Mouse (Mus musculus): Measurements from ENCODE around the gene Tmsb4x. TPM values are rescaled to one million over a fixed set of nuclear protein-coding genes. Genes with fewer than 3 reads are reported as not detected.
A peak's percentile ranks its signal among the peaks of the same experiment; 100 is the strongest.

Tmsb4x gene
- 6,382 and 7,459 TPM in 2 replicates for polyA plus RNA-seq (2015; fragmentation: Nextera tagmentation; extraction: Ambion mirVana)

DNA sequence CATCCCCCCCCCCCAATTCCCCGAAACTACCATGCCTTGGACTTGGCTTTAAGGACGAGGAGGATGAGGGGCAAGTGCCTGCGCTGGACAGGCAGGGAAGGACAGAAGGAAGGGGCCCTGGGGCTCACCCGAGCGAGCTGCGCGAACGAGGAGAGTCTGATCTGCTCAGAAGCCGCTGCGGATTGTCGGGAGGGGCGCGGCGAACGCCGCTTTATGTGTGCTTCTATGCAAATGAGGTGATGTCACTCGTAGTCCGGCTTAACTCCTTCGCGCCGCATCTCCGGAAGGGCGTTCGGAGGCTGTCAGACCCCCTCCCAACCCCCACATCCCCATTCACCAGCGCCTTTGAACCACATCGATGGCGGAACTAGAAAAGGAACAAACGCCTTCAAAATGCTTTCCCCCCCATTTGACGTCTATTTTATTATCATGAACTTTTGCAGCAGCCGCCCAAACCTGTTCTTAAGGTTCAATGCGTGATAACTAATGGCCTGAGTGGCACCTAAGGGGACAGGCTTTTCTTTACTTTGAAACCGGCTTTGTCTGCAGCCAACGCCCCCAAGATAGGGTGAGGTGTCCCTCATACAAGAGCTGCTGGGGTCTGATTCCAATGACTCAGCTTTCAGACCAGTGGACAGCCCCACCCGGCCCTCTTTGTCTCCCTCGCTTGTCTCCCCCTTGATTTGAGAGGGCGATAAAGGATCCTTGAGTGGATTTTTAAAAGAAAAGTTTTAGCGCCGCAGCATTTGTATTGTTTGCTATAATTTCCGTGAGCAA, at the start of gene Tmsb4x:
Gene Tmsb4x, minus strand, starts transcription at position 338 of the 777 bp plus-strand sequence.
- WGBS: 17% methylated on average over 39 of the region's 39 CpGs
- Histone ChIP-seq H3K9ac (replicated peaks; ENCODE audit: low read depth, low read length) (peak within 1 kb of the TSS; percentile 82), H3K9me3 (ENCODE audit: control insufficient read depth, low read length) (no peaks in the 10 kb centered on the region), H3K27ac (ENCODE audit: low read length) (peak within 1 kb of the TSS; percentile 97), H3K27me3 (replicated peaks; ENCODE audit: control insufficient read depth, insufficient read depth, low read length) (peaks cover 2% of the 10 kb centered on the region; the same call in 1 of the 2 replicates), H3K36me3 (ENCODE audit: control insufficient read depth, insufficient read depth) (0 out of 2 replicates have a peak, but pooled peaks cover 2% of the 10 kb centered on the region), H3K4me2 (ENCODE audit: low read length) (peak within 1 kb of the TSS; percentile 58), H3K4me1 (replicated peaks; ENCODE audit: control insufficient read depth, insufficient read depth, low read length) (peaks cover 6% of the 10 kb centered on the region; the same call in 1 of the 2 replicates), H3K4me3 (replicated peaks; ENCODE audit: low read length) (peak within 1 kb of the TSS; percentile 67)
- ATAC-seq: peak; percentile 91

GRCm38 (mm10) chrX:167241736-167242135, 32.6 kb upstream of the Tmsb4x start:
- Histone ChIP-seq H3K4me1 (replicated peaks; ENCODE audit: control insufficient read depth, insufficient read depth, low read length) (no peaks in the 10 kb centered on the region), H3K27ac (ENCODE audit: low read length) (no peak overlapping the region), H3K4me2 (ENCODE audit: low read length) (no peak overlapping the region), H3K36me3 (ENCODE audit: control insufficient read depth, insufficient read depth) (no peaks in the 10 kb centered on the region), H3K9ac (replicated peaks; ENCODE audit: low read depth, low read length) (no peak overlapping the region), H3K4me3 (replicated peaks; ENCODE audit: low read length) (no peak overlapping the region), H3K27me3 (replicated peaks; ENCODE audit: control insufficient read depth, insufficient read depth, low read length) (peaks cover 2% of the 10 kb centered on the region; the same call in 1 of the 2 replicates), H3K9me3 (ENCODE audit: control insufficient read depth, low read length) (no peaks in the 10 kb centered on the region)
- no peak for ATAC-seq
- 96% methylated on average over 3 of the region's 3 CpGs for WGBS

DNA sequence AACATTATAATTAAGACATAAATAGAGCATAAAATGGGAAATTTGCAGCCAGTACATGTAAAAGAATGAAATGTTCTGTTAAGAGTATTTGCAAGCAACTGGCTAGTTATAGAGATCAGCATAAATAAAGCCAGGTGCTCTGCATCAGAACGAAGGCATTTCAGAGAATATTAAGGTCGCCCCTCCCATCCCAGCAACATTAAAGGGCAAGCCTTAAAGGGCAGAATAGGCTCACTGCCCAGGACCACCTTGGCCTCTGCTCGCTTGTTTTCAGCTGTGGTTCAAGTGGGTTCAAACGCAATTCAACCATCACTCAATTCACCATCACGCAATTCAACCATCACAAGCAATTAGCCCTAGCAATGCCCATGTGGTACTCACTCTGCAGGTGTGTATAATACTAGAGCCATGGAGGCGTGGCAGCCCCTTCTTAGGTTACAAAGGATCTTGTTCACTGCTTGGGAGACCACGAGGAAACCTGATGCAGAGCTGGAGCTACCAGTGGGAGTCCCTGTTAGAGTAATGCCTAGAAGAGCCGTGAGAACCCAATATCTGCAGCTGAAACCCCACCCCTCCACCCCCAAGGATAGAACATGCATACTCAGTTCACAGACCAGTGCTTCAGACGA, 30.3 kb upstream of the Tmsb4x start:
- ATAC-seq: no peak
- H3K4me2 ChIP-seq (ENCODE audit: low read length): no peak overlapping the region
- no peaks in the 10 kb centered on the region for H3K9me3 ChIP-seq (ENCODE audit: control insufficient read depth, low read length)
- no peak overlapping the region for H3K9ac ChIP-seq (replicated peaks; ENCODE audit: low read depth, low read length)
- H3K4me1 ChIP-seq (replicated peaks; ENCODE audit: control insufficient read depth, insufficient read depth, low read length): no peaks in the 10 kb centered on the region
- H3K4me3 ChIP-seq (replicated peaks; ENCODE audit: low read length): no peak overlapping the region
- H3K27ac ChIP-seq (ENCODE audit: low read length): no peak overlapping the region
- H3K36me3 ChIP-seq (ENCODE audit: control insufficient read depth, insufficient read depth): no peaks in the 10 kb centered on the region
- H3K27me3 ChIP-seq (replicated peaks; ENCODE audit: control insufficient read depth, insufficient read depth, low read length): peaks cover 2% of the 10 kb centered on the region; the same call in 1 of the 2 replicates
- 44% methylated on average over 9 of the region's 9 CpGs for WGBS

DNA sequence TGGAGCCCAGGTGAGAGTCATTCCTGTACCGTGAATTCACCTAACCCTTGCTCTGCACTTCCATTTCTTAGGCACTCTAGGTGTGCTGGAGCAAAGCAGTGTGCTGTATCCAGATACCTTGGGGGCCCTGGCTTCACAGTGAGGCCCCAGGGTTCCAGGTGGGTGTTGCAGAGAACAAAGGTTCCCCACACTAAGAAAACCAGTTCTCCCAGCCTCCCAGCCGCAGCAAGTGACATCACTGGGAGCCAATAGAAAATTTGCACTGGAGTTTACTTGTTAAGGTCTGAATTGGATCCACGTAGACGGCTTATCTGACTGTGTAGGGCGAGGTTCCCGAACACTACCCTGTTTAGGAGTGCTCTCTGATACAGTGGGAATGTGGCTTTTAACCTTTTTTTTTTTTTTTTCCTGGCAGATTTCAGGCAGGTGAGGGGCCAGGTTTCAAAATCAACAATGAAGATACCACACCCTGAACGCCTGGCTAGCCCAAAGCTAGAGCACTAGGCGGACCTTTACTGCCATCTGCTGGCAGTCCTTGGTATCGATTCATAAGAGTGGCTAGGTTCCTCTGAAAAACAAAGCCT, 24.1 kb upstream of the Tmsb4x start:
- H3K4me2 ChIP-seq (ENCODE audit: low read length): no peak overlapping the region; the same call in 1 of the 2 replicates
- ATAC-seq: peak; percentile 85

GRCm38 (mm10) chrX:167231150-167231549, 22.0 kb upstream of the Tmsb4x start:
- Histone ChIP-seq H3K27ac (ENCODE audit: low read length) (no peak overlapping the region), H3K9ac (replicated peaks; ENCODE audit: low read depth, low read length) (no peak overlapping the region), H3K4me1 (replicated peaks; ENCODE audit: control insufficient read depth, insufficient read depth, low read length) (peaks cover 3% of the 10 kb centered on the region; the same call in 1 of the 2 replicates), H3K4me2 (ENCODE audit: low read length) (no peak overlapping the region), H3K4me3 (replicated peaks; ENCODE audit: low read length) (no peak overlapping the region), H3K27me3 (replicated peaks; ENCODE audit: control insufficient read depth, insufficient read depth, low read length) (no peaks in the 10 kb centered on the region), H3K36me3 (ENCODE audit: control insufficient read depth, insufficient read depth) (no peaks in the 10 kb centered on the region), H3K9me3 (ENCODE audit: control insufficient read depth, low read length) (no peaks in the 10 kb centered on the region)
- no peak for ATAC-seq
- 52% methylated on average over 8 of the region's 8 CpGs for WGBS

More for the DNA sequence above, 24.1 kb upstream of the Tmsb4x start:
- Histone ChIP-seq H3K36me3 (ENCODE audit: control insufficient read depth, insufficient read depth) (no peaks in the 10 kb centered on the region), H3K9me3 (ENCODE audit: control insufficient read depth, low read length) (no peaks in the 10 kb centered on the region), H3K27ac (ENCODE audit: low read length) (no peak overlapping the region), H3K4me1 (replicated peaks; ENCODE audit: control insufficient read depth, insufficient read depth, low read length) (peaks cover 3% of the 10 kb centered on the region; the same call in 1 of the 2 replicates), H3K9ac (replicated peaks; ENCODE audit: low read depth, low read length) (no peak overlapping the region), H3K4me3 (replicated peaks; ENCODE audit: low read length) (no peak overlapping the region), H3K27me3 (replicated peaks; ENCODE audit: control insufficient read depth, insufficient read depth, low read length) (no peaks in the 10 kb centered on the region)
- 26% methylated on average over 9 of the region's 9 CpGs for WGBS

DNA sequence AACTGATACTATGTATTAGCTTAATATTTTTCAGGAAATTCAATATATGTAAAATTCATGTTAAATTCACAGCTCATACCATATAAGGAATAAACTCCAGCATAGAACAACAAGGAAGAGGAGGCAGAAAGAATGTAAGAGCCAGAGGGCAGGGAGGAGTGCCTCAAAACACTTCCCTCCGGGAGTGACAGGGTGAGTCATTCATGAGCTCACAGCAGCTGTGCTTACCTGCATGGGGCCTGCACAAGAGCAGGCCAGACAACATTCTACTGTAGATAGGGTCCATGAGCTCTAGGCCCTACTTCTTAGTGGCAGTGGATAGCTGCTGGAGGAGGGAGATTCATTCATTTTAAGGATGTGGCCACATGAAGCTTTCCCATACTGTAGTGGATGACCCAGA, 20.7 kb upstream of the Tmsb4x start:
- peaks cover 3% of the 10 kb centered on the region; the same call in 1 of the 2 replicates for H3K4me1 ChIP-seq (replicated peaks; ENCODE audit: control insufficient read depth, insufficient read depth, low read length)
- H3K27ac ChIP-seq (ENCODE audit: low read length): no peak overlapping the region
- no peak for ATAC-seq
- WGBS: 77% methylated on average over 1 of the region's 1 CpGs
- H3K9ac ChIP-seq (replicated peaks; ENCODE audit: low read depth, low read length): no peak overlapping the region
- H3K4me3 ChIP-seq (replicated peaks; ENCODE audit: low read length): no peak overlapping the region
- no peaks in the 10 kb centered on the region for H3K27me3 ChIP-seq (replicated peaks; ENCODE audit: control insufficient read depth, insufficient read depth, low read length)
- no peaks in the 10 kb centered on the region for H3K36me3 ChIP-seq (ENCODE audit: control insufficient read depth, insufficient read depth)
- no peaks in the 10 kb centered on the region for H3K9me3 ChIP-seq (ENCODE audit: control insufficient read depth, low read length)
- no peak overlapping the region for H3K4me2 ChIP-seq (ENCODE audit: low read length)

GRCm38 (mm10) chrX:167229206-167229605, 20.1 kb upstream of the Tmsb4x start:
- Histone ChIP-seq H3K4me3 (replicated peaks; ENCODE audit: low read length) (no peak overlapping the region), H3K9me3 (ENCODE audit: control insufficient read depth, low read length) (no peaks in the 10 kb centered on the region), H3K27me3 (replicated peaks; ENCODE audit: control insufficient read depth, insufficient read depth, low read length) (no peaks in the 10 kb centered on the region), H3K4me2 (ENCODE audit: low read length) (no peak overlapping the region), H3K9ac (replicated peaks; ENCODE audit: low read depth, low read length) (no peak overlapping the region), H3K36me3 (ENCODE audit: control insufficient read depth, insufficient read depth) (no peaks in the 10 kb centered on the region), H3K27ac (ENCODE audit: low read length) (no peak overlapping the region), H3K4me1 (replicated peaks; ENCODE audit: control insufficient read depth, insufficient read depth, low read length) (peaks cover 3% of the 10 kb centered on the region; the same call in 1 of the 2 replicates)
- WGBS: 42% methylated on average over 6 of the region's 6 CpGs
- no peak for ATAC-seq

DNA sequence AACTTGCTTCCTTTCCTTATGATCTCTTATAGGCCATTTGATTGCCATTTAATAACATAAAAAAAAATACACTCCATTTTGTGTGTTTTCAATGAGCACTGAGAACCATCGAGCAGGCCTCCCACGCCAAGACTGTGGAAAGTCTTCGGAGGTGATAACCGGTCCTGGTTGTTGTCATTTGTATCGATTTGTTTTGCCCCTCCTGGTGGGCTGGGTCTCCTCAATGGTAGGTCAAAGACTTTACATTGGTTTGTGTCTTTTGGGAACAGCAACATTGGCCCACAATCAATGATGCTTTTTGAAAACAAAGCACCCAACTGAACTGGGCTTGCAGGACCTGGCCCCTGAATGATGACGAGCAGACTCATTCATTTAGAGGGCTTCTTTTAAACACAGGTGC, 18.6 kb upstream of the Tmsb4x start:
- Histone ChIP-seq H3K4me3 (replicated peaks; ENCODE audit: low read length) (no peak overlapping the region), H3K27ac (ENCODE audit: low read length) (no peak overlapping the region), H3K4me2 (ENCODE audit: low read length) (no peak overlapping the region), H3K36me3 (ENCODE audit: control insufficient read depth, insufficient read depth) (no peaks in the 10 kb centered on the region), H3K27me3 (replicated peaks; ENCODE audit: control insufficient read depth, insufficient read depth, low read length) (no peaks in the 10 kb centered on the region), H3K9ac (replicated peaks; ENCODE audit: low read depth, low read length) (no peak overlapping the region), H3K9me3 (ENCODE audit: control insufficient read depth, low read length) (no peaks in the 10 kb centered on the region), H3K4me1 (replicated peaks; ENCODE audit: control insufficient read depth, insufficient read depth, low read length) (no peaks in the 10 kb centered on the region)
- WGBS: 95% methylated on average over 6 of the region's 6 CpGs
- ATAC-seq: no peak

- no peak overlapping the region for H3K4me2 ChIP-seq (ENCODE audit: low read length)
- H3K36me3 ChIP-seq (ENCODE audit: control insufficient read depth, insufficient read depth): no peaks in the 10 kb centered on the region
- H3K4me3 ChIP-seq (replicated peaks; ENCODE audit: low read length): no peak overlapping the region
- no peak for ATAC-seq
- H3K4me1 ChIP-seq (replicated peaks; ENCODE audit: control insufficient read depth, insufficient read depth, low read length): no peaks in the 10 kb centered on the region
- 86% methylated on average over 7 of the region's 7 CpGs for WGBS
- no peaks in the 10 kb centered on the region for H3K27me3 ChIP-seq (replicated peaks; ENCODE audit: control insufficient read depth, insufficient read depth, low read length)
- H3K9ac ChIP-seq (replicated peaks; ENCODE audit: low read depth, low read length): no peak overlapping the region
- no peak overlapping the region for H3K27ac ChIP-seq (ENCODE audit: low read length)
- H3K9me3 ChIP-seq (ENCODE audit: control insufficient read depth, low read length): no peaks in the 10 kb centered on the region
Measured at GRCm38 (mm10) chrX:167227138-167227537, 18.0 kb upstream of the Tmsb4x start.
